15 mouse cellular contexts compared by ENCODE assay signal in the genomic region with DNA sequence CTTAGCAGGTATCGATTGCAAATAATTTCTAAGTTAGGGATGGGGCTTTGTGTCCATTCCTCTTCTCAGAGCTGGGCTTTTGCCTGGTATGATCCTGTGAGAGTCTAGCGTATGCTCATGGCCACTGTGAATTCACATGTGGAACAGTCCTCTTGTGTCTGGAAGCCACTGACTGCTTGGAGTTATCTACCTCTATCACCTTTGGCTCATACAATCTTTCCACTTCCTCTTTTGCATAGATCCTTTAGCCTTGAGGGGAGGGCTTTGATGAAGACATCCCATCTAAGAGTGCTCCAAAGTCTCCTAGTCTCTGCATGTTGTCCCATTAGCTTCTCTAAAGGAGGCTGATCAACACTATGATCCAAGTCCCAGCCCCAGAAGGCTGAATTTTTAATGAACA.
"Had no signal": no experiment of that assay in that cellular context is flagged by ENCODE, and none has a peak within 500 bp of the region (broad histone marks: within the 10 kb centered on the region; RNA-seq: fewer than 3 reads in every experiment).

No protein-coding gene starts in this region.

- ATAC-seq: liver, postnatal 0 days; lung, postnatal 0 days; midbrain, embryonic 13.5 days; midbrain, embryonic 15.5 days had no signal

- H3K36me3 ChIP-seq: liver, embryonic 15.5 days; lung, embryonic 15.5 days; midbrain, embryonic 13.5 days; midbrain, embryonic 15.5 days; neural tube, embryonic 12.5 days; stomach, embryonic 15.5 days had no signal

- H3K4me3 ChIP-seq: liver, embryonic 15.5 days; lung, embryonic 15.5 days; megakaryocyte, embryonic 14.5 days; midbrain, embryonic 13.5 days; midbrain, embryonic 15.5 days; neural tube, embryonic 12.5 days; stomach, embryonic 15.5 days had no signal

- H3K4me1 ChIP-seq: midbrain, embryonic 15.5 days; neural tube, embryonic 12.5 days; stomach, embryonic 15.5 days had no signal

- DNase-seq: liver, postnatal 0 days; lung, adult 2 months; lung, postnatal 4 days; right cerebral cortex, postnatal 14 days; thymus, adult 2 months; thymus, postnatal 25 days; thymus, postnatal 4 days had no signal

- H3K9me3 ChIP-seq: liver, embryonic 15.5 days; lung, embryonic 15.5 days; megakaryocyte, embryonic 14.5 days; midbrain, embryonic 13.5 days; midbrain, embryonic 15.5 days; neural tube, embryonic 12.5 days; stomach, embryonic 15.5 days had no signal

- H3K27me3 ChIP-seq: liver, embryonic 15.5 days; lung, embryonic 15.5 days; megakaryocyte, embryonic 14.5 days; midbrain, embryonic 13.5 days; midbrain, embryonic 15.5 days; neural tube, embryonic 12.5 days; stomach, embryonic 15.5 days had no signal
